Mouse (Mus musculus) embryonic facial prominence, embryonic 10.5 days (tissue): ENCODE results near the gene Sobp. TPM values are rescaled to one million over a fixed set of nuclear protein-coding genes. Genes with fewer than 3 reads are reported as not detected.

ENCODE experiments used
- DNase-seq: peaks from one replicate; pipeline ENCODE4 v3.0.0-alpha.2; 2017; ENCODE audit warnings: low spot score
- H3K27ac ChIP-seq: fragments of 300-500 bp; sonication (generic); replicated peaks from 2 replicates; pipeline ENCODE4 v1.5.1; 2016; ENCODE audit warnings: mild to moderate bottlenecking
- H3K27me3 ChIP-seq: fragments of 300-500 bp; sonication (generic); replicated peaks from 2 replicates; pipeline ENCODE4 v1.6.1; 2016; ENCODE audit warnings: low read depth, mild to moderate bottlenecking; ENCODE audit not compliant: poor library complexity, severe bottlenecking
- H3K36me3 ChIP-seq: fragments of 300-500 bp; sonication (generic); replicated peaks from 2 replicates; pipeline ENCODE4 v1.6.1; 2016; ENCODE audit warnings: mild to moderate bottlenecking, moderate library complexity
- H3K4me1 ChIP-seq: fragments of 300-500 bp; sonication (generic); 2 replicates; pipeline ENCODE4 v1.6.1; 2016
- H3K4me3 ChIP-seq: fragments of 300-500 bp; sonication (generic); 2 replicates; pipeline ENCODE4 v1.5.1; 2016; ENCODE audit warnings: mild to moderate bottlenecking, moderate library complexity
- H3K9me3 ChIP-seq: fragments of 300-500 bp; sonication (generic); 2 replicates; pipeline ENCODE4 v1.6.1; 2016; ENCODE audit warnings: mild to moderate bottlenecking
- WGBS: fragments of 180-500 bp; shearing (Covaris S2); methylation state at CpG from one replicate; pipeline ENCODE4 v1.1.7; 2016; 5-methylcytosine and 5-hydroxymethylcytosine counted together
- polyA plus RNA-seq: library from polyadenylated mRNA; unstranded; fragments of >200 nt; fragmentation: Nextera tagmentation; extraction: Ambion mirVana; gene quantifications from 2 replicates; pipeline ENCODE4 v1.2.1, GENCODE M21; 2016

Sobp gene
- polyA plus RNA-seq, 1 experiment from 2014 or later = 3.2 TPM

DNA sequence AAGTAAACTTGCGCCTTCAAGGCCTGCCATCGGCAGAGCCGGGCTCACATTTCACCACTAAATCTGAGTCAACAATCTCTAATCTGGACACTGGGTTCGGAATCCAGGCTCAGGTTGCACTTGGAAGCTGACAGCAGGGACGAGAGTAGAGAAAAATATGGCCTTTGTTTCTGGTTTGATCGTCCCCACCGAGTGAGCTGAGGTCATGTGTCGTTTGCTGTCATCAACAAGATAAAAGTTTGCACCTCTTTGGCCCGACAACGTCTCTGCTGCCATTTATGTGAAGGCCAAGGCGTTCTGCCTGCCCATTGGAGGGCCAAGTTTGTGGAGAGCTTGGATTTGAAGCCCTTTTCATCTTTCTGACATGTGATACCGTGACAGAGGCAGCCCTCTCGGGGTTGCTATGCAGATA, 178.8 kb downstream of the Sobp start:
- H3K36me3 ChIP-seq = no peaks in the 10 kb centered on the region
- peak overlapping the region; percentile 82 for H3K27ac ChIP-seq
- H3K9me3 ChIP-seq = no peaks in the 10 kb centered on the region
- no peak overlapping the region for H3K4me3 ChIP-seq
- peaks cover 60% of the 10 kb centered on the region for H3K4me1 ChIP-seq
- peak; percentile 71 for DNase-seq
- H3K27me3 ChIP-seq = peaks cover 36% of the 10 kb centered on the region
- 18% methylated on average over 13 of the region's 13 CpGs for WGBS

- Histone ChIP-seq H3K36me3 (no peaks in the 10 kb centered on the region), H3K4me3 (peak overlapping the region; percentile 33), H3K4me1 (peaks cover 60% of the 10 kb centered on the region), H3K9me3 (no peaks in the 10 kb centered on the region), H3K27me3 (peaks cover 35% of the 10 kb centered on the region; the same call in 1 of the 2 replicates), H3K27ac (peak overlapping the region; percentile 82)
- DNase-seq = peak; percentile 54
- 21% methylated on average over 13 of the region's 13 CpGs for WGBS
These were observed 180.0 kb downstream of the Sobp start for GRCm38 (mm10) chr10:42994331-42994782.

DNA sequence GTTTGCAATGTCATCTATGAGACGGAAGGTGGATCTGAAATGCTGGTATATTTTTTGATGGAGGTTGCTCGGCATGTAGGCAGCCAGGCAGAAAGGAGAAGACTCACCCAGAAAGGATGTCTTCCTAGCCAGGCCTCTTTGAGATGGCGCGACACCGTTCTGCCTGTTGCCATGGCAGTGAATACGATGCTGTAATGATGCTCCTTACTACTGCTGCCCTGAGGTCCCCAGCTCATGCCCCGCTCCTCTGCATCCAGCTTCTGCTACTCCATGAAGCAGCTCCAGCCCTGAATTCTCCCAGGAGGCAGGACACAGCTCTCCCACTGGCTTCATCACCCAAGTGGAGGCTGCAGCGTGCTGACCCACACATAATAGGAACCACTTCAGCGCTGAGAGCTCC, 183.3 kb downstream of the Sobp start:
- Histone ChIP-seq H3K4me1 (peaks cover 63% of the 10 kb centered on the region), H3K27ac (peak overlapping the region; percentile 69), H3K9me3 (no peaks in the 10 kb centered on the region), H3K4me3 (no peak overlapping the region), H3K36me3 (no peaks in the 10 kb centered on the region), H3K27me3 (peaks cover 38% of the 10 kb centered on the region; the same call in 1 of the 2 replicates)
- WGBS = 74% methylated on average over 9 of the region's 9 CpGs
- DNase-seq = no peak

GRCm38 (mm10) chr10:42989910-42990309, 184.4 kb downstream of the Sobp start:
- DNase-seq = peak; percentile 85
- H3K4me1 ChIP-seq = peaks cover 53% of the 10 kb centered on the region
- H3K27me3 ChIP-seq = peaks cover 40% of the 10 kb centered on the region; the same call in 1 of the 2 replicates
- no peaks in the 10 kb centered on the region for H3K36me3 ChIP-seq
- 35% methylated on average over 6 of the region's 6 CpGs for whole genome bisulfite sequencing
- H3K4me3 ChIP-seq = no peak overlapping the region
- no peak overlapping the region for H3K27ac ChIP-seq
- no peaks in the 10 kb centered on the region for H3K9me3 ChIP-seq

- WGBS = 56% methylated on average over 15 of the region's 15 CpGs
- Histone ChIP-seq H3K36me3 (no peaks in the 10 kb centered on the region), H3K4me3 (no peak overlapping the region), H3K27me3 (peaks cover 37% of the 10 kb centered on the region; the same call in 1 of the 2 replicates), H3K27ac (0 out of 2 replicates have a peak overlapping the region, but pooled peaks have one; percentile 1), H3K4me1 (peaks cover 46% of the 10 kb centered on the region), H3K9me3 (no peaks in the 10 kb centered on the region)
- DNase-seq = peak; percentile 42
These were observed 185.7 kb downstream of the Sobp start for GRCm38 (mm10) chr10:42988627-42989026.

DNA sequence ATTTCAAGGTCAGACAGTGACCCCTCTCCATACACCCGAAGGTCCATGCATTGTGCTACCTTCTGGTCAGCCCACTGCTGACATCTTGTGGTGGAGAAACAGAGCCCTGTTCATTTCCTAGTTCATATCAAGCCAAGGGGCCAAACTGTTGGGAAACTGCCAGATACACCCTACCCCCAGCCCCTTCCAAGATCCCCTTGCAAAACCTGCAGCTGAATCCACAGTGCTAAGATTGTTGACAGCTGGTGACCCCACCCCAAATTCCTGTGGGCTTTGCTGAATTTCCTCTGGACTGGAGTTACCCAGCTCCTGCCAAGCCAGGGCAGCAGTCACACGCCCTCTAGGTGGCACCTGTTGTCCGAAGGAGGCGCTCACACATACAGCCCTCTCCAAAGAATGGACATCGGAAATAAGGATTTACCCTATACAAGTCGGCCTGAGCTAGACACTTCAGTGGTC, 186.7 kb downstream of the Sobp start:
- Histone ChIP-seq H3K36me3 (no peaks in the 10 kb centered on the region), H3K27ac (0 out of 2 replicates have a peak overlapping the region, but pooled peaks have one; percentile 19), H3K4me1 (peaks cover 42% of the 10 kb centered on the region), H3K4me3 (0 out of 2 replicates have a peak overlapping the region, but pooled peaks have one; percentile 5), H3K27me3 (peaks cover 29% of the 10 kb centered on the region; the same call in 1 of the 2 replicates), H3K9me3 (no peaks in the 10 kb centered on the region)
- peak; percentile 60 for DNase-seq
- 11% methylated on average over 6 of the region's 6 CpGs for WGBS

GRCm38 (mm10) chr10:42984886-42985285, 189.4 kb downstream of the Sobp start:
- Histone ChIP-seq H3K9me3 (no peaks in the 10 kb centered on the region), H3K4me3 (no peak overlapping the region), H3K36me3 (no peaks in the 10 kb centered on the region), H3K27me3 (peaks cover 23% of the 10 kb centered on the region), H3K27ac (no peak overlapping the region; the same call in 1 of the 2 replicates), H3K4me1 (peaks cover 44% of the 10 kb centered on the region)
- WGBS = 62% methylated on average over 4 of the region's 4 CpGs
- no peak for DNase-seq

DNA sequence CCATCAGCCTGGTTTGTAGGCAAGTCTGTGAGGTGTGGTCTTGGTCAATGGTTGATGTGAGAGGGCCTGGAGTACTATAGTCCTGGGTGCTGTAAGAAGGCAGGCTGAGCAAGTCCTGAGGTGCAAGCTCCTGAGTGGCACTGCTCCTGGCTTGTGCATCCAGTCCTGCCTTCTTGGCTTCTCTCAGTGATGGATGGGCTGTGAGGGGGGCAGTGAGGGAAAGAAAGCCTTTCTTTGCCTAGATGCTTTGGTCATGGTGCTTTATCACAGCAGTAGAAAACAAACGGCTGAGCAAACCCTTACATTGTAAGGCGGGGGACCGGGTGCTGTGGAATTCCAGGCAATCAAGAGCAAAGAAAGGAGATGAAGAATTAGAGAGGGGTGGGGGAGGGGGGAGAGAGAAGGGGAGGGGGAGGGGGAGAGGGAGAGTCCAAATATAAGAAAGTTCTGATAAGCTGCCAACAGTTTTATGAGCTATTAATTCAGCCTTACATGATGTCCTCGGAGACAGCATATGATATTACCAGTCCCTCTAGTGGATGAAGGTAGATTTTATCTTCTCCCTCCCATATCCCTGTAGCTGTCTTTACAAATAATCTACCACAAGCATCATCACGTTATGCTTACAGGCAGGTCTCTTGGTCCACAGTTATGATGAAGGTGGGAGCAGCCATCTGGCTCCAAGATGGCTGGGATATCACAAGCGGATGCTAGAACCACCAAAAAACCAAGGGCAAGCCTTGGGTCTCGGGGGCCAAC, 193.2 kb downstream of the Sobp start:
- Histone ChIP-seq H3K36me3 (no peaks in the 10 kb centered on the region), H3K4me3 (no peak overlapping the region), H3K4me1 (peaks cover 24% of the 10 kb centered on the region), H3K27me3 (peaks cover 36% of the 10 kb centered on the region), H3K9me3 (no peaks in the 10 kb centered on the region), H3K27ac (no peak overlapping the region; the same call in 1 of the 2 replicates)
- 60% methylated on average over 7 of the region's 7 CpGs for WGBS
- no peak for DNase-seq

- peaks cover 42% of the 10 kb centered on the region for H3K27me3 ChIP-seq
- H3K9me3 ChIP-seq = no peaks in the 10 kb centered on the region
- no peak overlapping the region for H3K27ac ChIP-seq
- WGBS = 66% methylated on average over 3 of the region's 3 CpGs
- H3K36me3 ChIP-seq = no peaks in the 10 kb centered on the region
- H3K4me1 ChIP-seq = peaks cover 35% of the 10 kb centered on the region
- no peak overlapping the region for H3K4me3 ChIP-seq
- no peak for DNase-seq
These were observed 196.0 kb downstream of the Sobp start for GRCm38 (mm10) chr10:42978346-42978745.

- Histone ChIP-seq H3K27ac (no peak overlapping the region), H3K27me3 (peaks cover 44% of the 10 kb centered on the region), H3K4me1 (peaks cover 36% of the 10 kb centered on the region), H3K36me3 (no peaks in the 10 kb centered on the region), H3K4me3 (no peak overlapping the region), H3K9me3 (no peaks in the 10 kb centered on the region)
- 86% methylated on average over 6 of the region's 6 CpGs for WGBS
- no peak for DNase-seq
These were observed 197.8 kb downstream of the Sobp start for GRCm38 (mm10) chr10:42976577-42976976.

DNA sequence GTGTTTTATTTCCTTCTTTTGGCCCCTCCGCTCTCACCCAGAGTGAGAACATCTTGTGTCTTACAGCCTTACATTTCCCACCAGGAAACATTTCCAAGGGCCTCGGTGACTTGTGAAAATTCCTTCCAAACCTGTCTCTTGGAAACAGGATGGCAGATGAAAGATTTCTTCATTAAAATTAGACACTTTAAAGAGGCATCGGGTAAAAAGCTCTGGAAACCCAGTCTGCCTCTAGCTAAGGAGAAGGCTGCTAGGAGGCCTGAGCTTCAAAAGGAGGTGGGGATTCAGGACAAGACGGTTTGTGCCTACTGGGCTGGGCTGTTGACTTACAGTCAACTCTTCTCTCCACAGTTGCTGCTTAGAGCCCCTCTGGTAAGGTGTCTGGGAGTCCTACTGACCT, 200.8 kb downstream of the Sobp start:
- 72% methylated on average over 4 of the region's 4 CpGs for WGBS
- Histone ChIP-seq H3K27me3 (peaks cover 35% of the 10 kb centered on the region), H3K9me3 (no peaks in the 10 kb centered on the region), H3K4me3 (no peak overlapping the region), H3K4me1 (peaks cover 42% of the 10 kb centered on the region), H3K36me3 (no peaks in the 10 kb centered on the region), H3K27ac (no peak overlapping the region; the same call in 1 of the 2 replicates)
- DNase-seq = no peak

- peak; percentile 83 for DNase-seq
- WGBS = 27% methylated on average over 18 of the region's 18 CpGs
- Histone ChIP-seq H3K4me3 (0 out of 2 replicates have a peak overlapping the region, but pooled peaks have one; percentile 15), H3K4me1 (peaks cover 46% of the 10 kb centered on the region), H3K36me3 (no peaks in the 10 kb centered on the region), H3K9me3 (no peaks in the 10 kb centered on the region), H3K27ac (peak overlapping the region; percentile 35; the same call in 1 of the 2 replicates), H3K27me3 (peaks cover 31% of the 10 kb centered on the region)
These were observed 201.7 kb downstream of the Sobp start for GRCm38 (mm10) chr10:42972504-42973172.
